Mouse (Mus musculus): ENCODE measurements around the gene Pcdh9. TPM values are rescaled to one million over a fixed set of nuclear protein-coding genes. Genes with fewer than 3 reads are reported as not detected.

The Pcdh9 gene
- total RNA-seq, 2 experiments from 2014 or later, result 184 to 204 TPM

- intact Hi-C loops (cut with DNase I), result no loop called here
- no peak for DNase-seq (ENCODE audit: low spot score in 2 of 2)
These were observed 63.3 kb downstream of the Pcdh9 start for GRCm38 (mm10) chr14:93827159-93827558.

- no peak for DNase-seq (ENCODE audit: low spot score in 2 of 2)
- intact Hi-C loops (cut with DNase I), result no loop called here
These were observed 64.4 kb downstream of the Pcdh9 start for GRCm38 (mm10) chr14:93826042-93826462.

GRCm38 (mm10) chr14:93818845-93819244 lies 71.6 kb downstream of the Pcdh9 start:
- peak in 1 of 2 experiments; percentile 70 for DNase-seq (ENCODE audit: low spot score in 2 of 2)
- intact Hi-C loops (cut with DNase I), result loop anchor here (5.0 to 10.0 kb wide), 2 partner anchors 102 to 194 kb away; no protein-coding TSS in a partner anchor

- no peak for DNase-seq (ENCODE audit: low spot score in 2 of 2)
- intact Hi-C loops (cut with DNase I), result loop anchor here (5.0 to 10.0 kb wide), 2 partner anchors 100 to 193 kb away; no protein-coding TSS in a partner anchor
These were observed 72.9 kb downstream of the Pcdh9 start for GRCm38 (mm10) chr14:93817591-93817990.

GRCm38 (mm10) chr14:93794530-93794929 lies 95.9 kb downstream of the Pcdh9 start:
- peak in 1 of 2 experiments; percentile 31 for DNase-seq (ENCODE audit: low spot score in 2 of 2)
- intact Hi-C loops (cut with DNase I), result no loop called here

GRCm38 (mm10) chr14:93786234-93786633 lies 104.2 kb downstream of the Pcdh9 start:
- intact Hi-C loops (cut with DNase I), result no loop called here
- no peak for DNase-seq (ENCODE audit: low spot score in 2 of 2)

- no peak for DNase-seq (ENCODE audit: low spot score in 2 of 2)
These were observed 105.4 kb downstream of the Pcdh9 start for GRCm38 (mm10) chr14:93785031-93785430.

GRCm38 (mm10) chr14:93762855-93763254 lies 127.6 kb downstream of the Pcdh9 start:
- no peak for DNase-seq (ENCODE audit: low spot score in 2 of 2)
- intact Hi-C loops (cut with DNase I), result no loop called here

More at GRCm38 (mm10) chr14:93785031-93785430, 105.4 kb downstream of the Pcdh9 start:
- intact Hi-C loops (cut with DNase I), result no loop called here

GRCm38 (mm10) chr14:93734077-93734673 lies 156.3 kb downstream of the Pcdh9 start:
- intact Hi-C loops (cut with DNase I), result no loop called here
- no peak for DNase-seq (ENCODE audit: low spot score in 2 of 2)

GRCm38 (mm10) chr14:93725798-93726197 lies 164.7 kb downstream of the Pcdh9 start:
- intact Hi-C loops (cut with DNase I), result no loop called here
- peak in 1 of 2 experiments; percentile 36 for DNase-seq (ENCODE audit: low spot score in 2 of 2)

GRCm38 (mm10) chr14:93719208-93719607 lies 171.3 kb downstream of the Pcdh9 start:
- DNase-seq (ENCODE audit: low spot score in 2 of 2), result peak in 1 of 2 experiments; percentile 86
- intact Hi-C loops (cut with DNase I), result loop anchor here (5.0 to 10.0 kb wide), 4 partner anchors 97 to 174 kb away; no protein-coding TSS in a partner anchor

GRCm38 (mm10) chr14:93713250-93713935 lies 177.1 kb downstream of the Pcdh9 start:
- DNase-seq (ENCODE audit: low spot score in 2 of 2), result peak; percentile 60 to 90
- intact Hi-C loops (cut with DNase I), result loop anchor here (5.0 to 10.0 kb wide), 2 partner anchors 169 to 174 kb away; no protein-coding TSS in a partner anchor

- intact Hi-C loops (cut with DNase I), result no loop called here
- no peak for DNase-seq (ENCODE audit: low spot score in 2 of 2)
These were observed 181.8 kb downstream of the Pcdh9 start for GRCm38 (mm10) chr14:93708651-93709050.

- DNase-seq (ENCODE audit: low spot score in 2 of 2), result peak; percentile 32 to 54
- intact Hi-C loops (cut with DNase I), result no loop called here
These were observed 188.9 kb downstream of the Pcdh9 start for GRCm38 (mm10) chr14:93701385-93702101.

- intact Hi-C loops (cut with DNase I), result no loop called here
- no peak for DNase-seq (ENCODE audit: low spot score in 2 of 2)
These were observed 189.6 kb downstream of the Pcdh9 start for GRCm38 (mm10) chr14:93700916-93701315.

GRCm38 (mm10) chr14:93684641-93685040 lies 205.8 kb downstream of the Pcdh9 start:
- DNase-seq (ENCODE audit: low spot score in 2 of 2), result no peak
- intact Hi-C loops (cut with DNase I), result no loop called here

GRCm38 (mm10) chr14:93675273-93676068 lies 215.0 kb downstream of the Pcdh9 start:
- intact Hi-C loops (cut with DNase I), result no loop called here
- DNase-seq (ENCODE audit: low spot score in 2 of 2), result no peak

GRCm38 (mm10) chr14:93653986-93654757 lies 236.3 kb downstream of the Pcdh9 start:
- DNase-seq (ENCODE audit: low spot score in 2 of 2), result no peak

GRCm38 (mm10) chr14:93627241-93627640 lies 263.2 kb downstream of the Pcdh9 start:
- intact Hi-C loops (cut with DNase I), result loop anchor here (10.0 kb wide), 1 partner anchor 188 kb away; no protein-coding TSS in a partner anchor
- no peak for DNase-seq (ENCODE audit: low spot score in 2 of 2)

More at GRCm38 (mm10) chr14:93653986-93654757, 236.3 kb downstream of the Pcdh9 start:
- intact Hi-C loops (cut with DNase I), result no loop called here

Data from left cerebral cortex, postnatal 25 days (tissue).